Mouse (Mus musculus) lung, embryonic 14.5 days (tissue): ENCODE data around the gene Os9. TPM values are rescaled to one million over a fixed set of nuclear protein-coding genes. Genes with fewer than 3 reads are reported as not detected.

Experiments
- ATAC-seq: fragments of 200-750 bp; cut with Nextera tagmentation; 2 replicates; pipeline ENCODE4 v1.8.0; 2017; ENCODE audit warnings: mild to moderate bottlenecking, moderate TSS enrichment, moderate library complexity; ENCODE audit not compliant: insufficient read depth
- DNase-seq: peaks from one replicate; pipeline ENCODE4 v3.0.0-alpha.2; 2015
- H3K27ac ChIP-seq: fragments of 300-500 bp; sonication (generic); 2 replicates; pipeline ENCODE4 v1.5.1; 2014; ENCODE audit warnings: low read depth, mild to moderate bottlenecking, moderate library complexity
- H3K27me3 ChIP-seq: fragments of 300-500 bp; sonication (generic); 2 replicates; pipeline ENCODE4 v1.6.1; 2014; ENCODE audit warnings: low read length, control low read depth; ENCODE audit not compliant: insufficient read depth
- H3K36me3 ChIP-seq: fragments of 300-500 bp; sonication (generic); 2 replicates; pipeline ENCODE4 v1.6.1; 2014; ENCODE audit warnings: control low read depth; ENCODE audit not compliant: insufficient read depth
- H3K4me1 ChIP-seq: fragments of 300-500 bp; sonication (generic); 2 replicates; pipeline ENCODE4 v1.6.1; 2014; ENCODE audit warnings: antibody characterized with exemption, control low read depth; ENCODE audit not compliant: insufficient read depth
- H3K4me2 ChIP-seq: fragments of 300-500 bp; sonication (generic); 2 replicates; pipeline ENCODE4 v1.6.1; 2014; ENCODE audit warnings: mild to moderate bottlenecking
- H3K4me3 ChIP-seq: fragments of 300-500 bp; sonication (generic); 2 replicates; pipeline ENCODE4 v1.5.1; 2014; ENCODE audit warnings: low read depth, low read length
- H3K9ac ChIP-seq: fragments of 300-500 bp; sonication (generic); 2 replicates; pipeline ENCODE4 v1.6.1; 2014
- H3K9me3 ChIP-seq: fragments of 300-500 bp; sonication (generic); 2 replicates; pipeline ENCODE4 v1.6.1; 2016; ENCODE audit warnings: low read depth, low read length, control low read depth
- CTCF ChIP-seq: IDR thresholded peaks from 2 replicates; pipeline ENCODE4 v1.5.1; 2016; ENCODE audit warnings: antibody characterized with exemption, low read depth
- WGBS: fragments of 180-500 bp; shearing (Covaris S2); extraction: QIAGEN DNeasy Blood & Tissue Kit; methylation state at CpG from one replicate; pipeline ENCODE4 v1.1.7; 2014; 5-methylcytosine and 5-hydroxymethylcytosine counted together
- polyA plus RNA-seq: library from polyadenylated mRNA; unstranded; fragments of >200 nt; fragmentation: Nextera tagmentation; extraction: Ambion mirVana; gene quantifications from 2 replicates; pipeline ENCODE4 v1.2.1, GENCODE M21; 2014

The Os9 gene
- polyA plus RNA-seq, 1 experiment from 2014 or later = 56.8 TPM

GRCm38 (mm10) chr10:127081996-127082620, 38.8 kb downstream of the Os9 start:
- Histone ChIP-seq H3K4me1 (0 out of 2 replicates have a peak, but pooled peaks cover 3% of the 10 kb centered on the region), H3K4me2 (peak overlapping the region; percentile 50; the same call in 1 of the 2 replicates), H3K27me3 (peaks cover 71% of the 10 kb centered on the region), H3K9ac (no peak overlapping the region), H3K4me3 (no peak overlapping the region), H3K27ac (no peak overlapping the region), H3K9me3 (no peaks in the 10 kb centered on the region), H3K36me3 (no peaks in the 10 kb centered on the region)
- DNase-seq (peak; percentile 61), ATAC-seq (no peak)
- no peak for TF ChIP-seq CTCF
- 18% methylated on average over 8 of the region's 8 CpGs for WGBS

GRCm38 (mm10) chr10:127080901-127081780, 39.8 kb downstream of the Os9 start:
- H3K4me1 ChIP-seq = 0 out of 2 replicates have a peak, but pooled peaks cover 3% of the 10 kb centered on the region
- H3K4me2 ChIP-seq = peak overlapping the region; percentile 50
- no peak for TF ChIP-seq CTCF
- H3K4me3 ChIP-seq = peak overlapping the region; percentile 24
- H3K9me3 ChIP-seq = no peaks in the 10 kb centered on the region
- WGBS = 3% methylated on average over 48 of the region's 48 CpGs
- H3K27me3 ChIP-seq = peaks cover 74% of the 10 kb centered on the region
- no peak overlapping the region for H3K27ac ChIP-seq
- DNase-seq = no peak
- no peaks in the 10 kb centered on the region for H3K36me3 ChIP-seq
- no peak for ATAC-seq
- H3K9ac ChIP-seq = 0 out of 2 replicates have a peak overlapping the region, but pooled peaks have one; percentile 10

GRCm38 (mm10) chr10:127079665-127080391, 41.1 kb downstream of the Os9 start:
- DNase-seq (peak; percentile 62), ATAC-seq (0 out of 2 replicates have a peak, but pooled peaks have one; percentile 10)
- Histone ChIP-seq H3K9me3 (no peaks in the 10 kb centered on the region), H3K4me2 (peak overlapping the region; percentile 86), H3K27ac (no peak overlapping the region), H3K4me1 (0 out of 2 replicates have a peak, but pooled peaks cover 3% of the 10 kb centered on the region), H3K36me3 (no peaks in the 10 kb centered on the region), H3K4me3 (peak overlapping the region; percentile 47), H3K27me3 (peaks cover 71% of the 10 kb centered on the region), H3K9ac (peak overlapping the region; percentile 36)
- no peak; the same call in 1 of the 2 replicates for TF ChIP-seq CTCF
- 2% methylated on average over 64 of the region's 70 CpGs for WGBS

- 0 out of 2 replicates have a peak, but pooled peaks cover 3% of the 10 kb centered on the region for H3K4me1 ChIP-seq
- peak overlapping the region; percentile 36; the same call in 1 of the 2 replicates for H3K9ac ChIP-seq
- TF ChIP-seq CTCF = no peak
- no peaks in the 10 kb centered on the region for H3K36me3 ChIP-seq
- H3K4me3 ChIP-seq = peak overlapping the region; percentile 47
- peak; percentile 82 for DNase-seq
- ATAC-seq = 0 out of 2 replicates have a peak, but pooled peaks have one; percentile 25
- H3K27ac ChIP-seq = no peak overlapping the region
- no peaks in the 10 kb centered on the region for H3K9me3 ChIP-seq
- 2% methylated on average over 45 of the region's 49 CpGs for WGBS
- peaks cover 68% of the 10 kb centered on the region for H3K27me3 ChIP-seq
- peak overlapping the region; percentile 86 for H3K4me2 ChIP-seq
These were observed 42.0 kb downstream of the Os9 start for GRCm38 (mm10) chr10:127078677-127079575.

GRCm38 (mm10) chr10:127078001-127078676, 42.8 kb downstream of the Os9 start:
- TF ChIP-seq CTCF = no peak
- Histone ChIP-seq H3K36me3 (no peaks in the 10 kb centered on the region), H3K4me3 (peak overlapping the region; percentile 47), H3K4me2 (peak overlapping the region; percentile 86), H3K27ac (no peak overlapping the region), H3K27me3 (peaks cover 60% of the 10 kb centered on the region), H3K4me1 (0 out of 2 replicates have a peak, but pooled peaks cover 3% of the 10 kb centered on the region), H3K9me3 (no peaks in the 10 kb centered on the region), H3K9ac (no peak overlapping the region)
- DNase-seq (no peak), ATAC-seq (peak; percentile 22; the same call in 1 of the 2 replicates)
- 2% methylated on average over 12 of the region's 12 CpGs for WGBS
